Mouse (Mus musculus) thymus, adult 2 months (tissue): ENCODE measurements around the gene Ccdc69. TPM values are rescaled to one million over a fixed set of nuclear protein-coding genes. Genes with fewer than 3 reads are reported as not detected.
A peak's percentile ranks its signal among the peaks of the same experiment; 100 is the strongest.

ENCODE experiments used
- DNase-seq: peaks from one replicate; pipeline ENCODE4 v3.0.0; 2021
- H3K27ac ChIP-seq: fragments of 200-500 bp; 2 replicates; pipeline ENCODE4 v1.5.1; 2012; ENCODE audit warnings: low read length, control low read depth; ENCODE audit not compliant: control insufficient read depth, insufficient read depth
- H3K27me3 ChIP-seq: fragments of 200-500 bp; 2 replicates; pipeline ENCODE4 v1.6.1; 2012; ENCODE audit warnings: mild to moderate bottlenecking, low read length, moderate library complexity, mixed read lengths; ENCODE audit not compliant: control insufficient read depth, insufficient read depth
- H3K36me3 ChIP-seq: fragments of 200-500 bp; 2 replicates; pipeline ENCODE4 v1.6.1; 2012; ENCODE audit warnings: mild to moderate bottlenecking, low read length, moderate library complexity; ENCODE audit not compliant: control insufficient read depth, insufficient read depth
- H3K4me1 ChIP-seq: fragments of 200-500 bp; replicated peaks from 2 replicates; pipeline ENCODE4 v1.6.1; 2012; ENCODE audit warnings: low read length; ENCODE audit not compliant: control insufficient read depth, insufficient read depth
- H3K4me3 ChIP-seq: fragments of 200-500 bp; 2 replicates; pipeline ENCODE4 v1.5.1; 2012; ENCODE audit warnings: mild to moderate bottlenecking, low read length, control low read depth, moderate library complexity; ENCODE audit not compliant: control insufficient read depth, insufficient read depth
- CTCF ChIP-seq: fragments of 200-500 bp; IDR thresholded peaks from 2 replicates; pipeline ENCODE4 v1.5.1; 2012; ENCODE audit warnings: mild to moderate bottlenecking, control low read depth, low read length, moderate library complexity, borderline replicate concordance; ENCODE audit not compliant: control insufficient read depth, poor library complexity, insufficient read depth; ENCODE audit errors: extremely low read depth
- POLR2A ChIP-seq: fragments of 200-500 bp; IDR thresholded peaks from 2 replicates; pipeline ENCODE4 v1.6.1; 2012; ENCODE audit warnings: mild to moderate bottlenecking, low read length, control low read depth, moderate library complexity; ENCODE audit not compliant: control insufficient read depth, poor library complexity, insufficient read depth; ENCODE audit errors: extremely low read depth
- WGBS: fragments of 180-500 bp; shearing (Covaris S2); methylation state at CpG from one replicate; pipeline ENCODE4 v1.1.7; 2018; 5-methylcytosine and 5-hydroxymethylcytosine counted together
- polyA plus RNA-seq: library from polyadenylated mRNA; depleted of rRNA; stranded (reverse); fragments of >200 nt; gene quantifications from 2 replicates; pipeline ENCODE4 v1.2.3, GENCODE M21; 2012

Gene Ccdc69
- polyA plus RNA-seq, 1 experiment, result 16.5 TPM

GRCm38 (mm10) chr11:55073191-55073590 lies 4.7 kb downstream of the Ccdc69 start:
- no peak for DNase-seq
- H3K27ac ChIP-seq, result no peak overlapping the region; the same call in 1 of the 2 replicates
- no peak overlapping the region for H3K4me3 ChIP-seq
- no peaks in the 10 kb centered on the region for H3K27me3 ChIP-seq
- no peaks in the 10 kb centered on the region; the same call in 1 of the 2 replicates for H3K36me3 ChIP-seq
- WGBS, result 89% methylated on average over 10 of the region's 10 CpGs
- TF ChIP-seq POLR2A (no peak), CTCF (no peak)
- peaks cover 34% of the 10 kb centered on the region for H3K4me1 ChIP-seq

GRCm38 (mm10) chr11:55072467-55072866 lies 5.5 kb downstream of the Ccdc69 start:
- WGBS, result 3% methylated on average over 8 of the region's 8 CpGs
- H3K27me3 ChIP-seq, result no peaks in the 10 kb centered on the region
- DNase-seq, result peak; percentile 48
- H3K4me3 ChIP-seq, result no peak overlapping the region
- H3K36me3 ChIP-seq, result no peaks in the 10 kb centered on the region; the same call in 1 of the 2 replicates
- TF ChIP-seq POLR2A (no peak), CTCF (no peak)
- peaks cover 32% of the 10 kb centered on the region for H3K4me1 ChIP-seq
- peak overlapping the region; percentile 57 for H3K27ac ChIP-seq

- 97% methylated on average over 5 of the region's 5 CpGs for WGBS
- Histone ChIP-seq H3K27ac (no peak overlapping the region), H3K4me1 (peaks cover 25% of the 10 kb centered on the region), H3K4me3 (no peak overlapping the region), H3K27me3 (no peaks in the 10 kb centered on the region), H3K36me3 (no peaks in the 10 kb centered on the region; the same call in 1 of the 2 replicates)
- TF ChIP-seq POLR2A (no peak), CTCF (no peak)
- no peak for DNase-seq
Observed at GRCm38 (mm10) chr11:55071344-55071743, 6.6 kb downstream of the Ccdc69 start.

GRCm38 (mm10) chr11:55069023-55069422 lies 8.9 kb downstream of the Ccdc69 start:
- WGBS, result 50% methylated on average over 2 of the region's 2 CpGs
- Histone ChIP-seq H3K27ac (no peak overlapping the region), H3K36me3 (no peaks in the 10 kb centered on the region; the same call in 1 of the 2 replicates), H3K4me3 (no peak overlapping the region), H3K4me1 (peaks cover 21% of the 10 kb centered on the region), H3K27me3 (no peaks in the 10 kb centered on the region)
- peak; percentile 33 for DNase-seq
- no peak for TF ChIP-seq POLR2A
- no peak for TF ChIP-seq CTCF

GRCm38 (mm10) chr11:55066921-55067320 lies 11.0 kb downstream of the Ccdc69 start:
- no peak for DNase-seq
- no peaks in the 10 kb centered on the region; the same call in 1 of the 2 replicates for H3K36me3 ChIP-seq
- no peak overlapping the region for H3K27ac ChIP-seq
- H3K4me3 ChIP-seq, result no peak overlapping the region
- peaks cover 10% of the 10 kb centered on the region for H3K4me1 ChIP-seq
- 69% methylated on average over 4 of the region's 4 CpGs for WGBS
- no peaks in the 10 kb centered on the region for H3K27me3 ChIP-seq
- TF ChIP-seq POLR2A (no peak), CTCF (no peak)

- Histone ChIP-seq H3K27me3 (no peaks in the 10 kb centered on the region), H3K36me3 (0 out of 2 replicates have a peak, but pooled peaks cover 3% of the 10 kb centered on the region), H3K4me1 (0 out of 2 replicates have a peak, but pooled peaks cover 2% of the 10 kb centered on the region), H3K4me3 (no peak overlapping the region), H3K27ac (no peak overlapping the region)
- no peak for DNase-seq
- WGBS, result 88% methylated on average over 5 of the region's 5 CpGs
- no peak for TF ChIP-seq POLR2A
- no peak for TF ChIP-seq CTCF
Observed at GRCm38 (mm10) chr11:55062856-55063255, 15.1 kb downstream of the Ccdc69 start.

- Histone ChIP-seq H3K4me1 (no peaks in the 10 kb centered on the region), H3K36me3 (0 out of 2 replicates have a peak, but pooled peaks cover 3% of the 10 kb centered on the region), H3K27ac (no peak overlapping the region), H3K4me3 (no peak overlapping the region), H3K27me3 (no peaks in the 10 kb centered on the region)
- TF ChIP-seq CTCF, result no peak
- no peak for TF ChIP-seq POLR2A
- WGBS, result 94% methylated on average over 5 of the region's 5 CpGs
- no peak for DNase-seq
Observed at GRCm38 (mm10) chr11:55060802-55061201, 17.1 kb downstream of the Ccdc69 start.
